Comparison of ENCODE assay signal across 23 mouse cellular contexts in the genomic region with DNA sequence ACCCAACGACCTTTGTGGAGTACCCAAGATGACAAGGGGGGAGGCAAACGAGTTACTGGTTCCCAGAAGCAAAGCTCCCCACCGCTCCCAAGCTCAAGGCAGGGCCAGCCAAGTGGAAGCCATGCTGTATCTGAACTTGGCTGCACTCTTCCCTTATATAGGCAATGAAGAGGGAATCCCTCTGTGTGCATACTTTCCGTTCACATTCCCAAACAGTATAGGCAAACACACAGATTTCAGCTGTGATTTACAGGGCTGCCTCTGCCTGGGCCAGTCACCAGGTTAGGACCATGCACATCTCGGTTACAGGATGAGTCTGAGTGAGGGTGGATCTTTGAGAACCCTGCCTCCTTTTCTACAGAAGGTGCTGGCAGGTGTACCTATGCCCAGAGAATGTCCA.
DNase-seq lines count a peak whose midpoint lies in the region; ATAC-seq and TF ChIP-seq lines count a peak whose summit lies in the region.
"Had no signal": no experiment of that assay in that cellular context is flagged by ENCODE, and none has a peak within 500 bp of the region (broad histone marks: within the 10 kb centered on the region; RNA-seq: fewer than 3 reads in every experiment).

No protein-coding gene starts in this region.

- no peak for TF ChIP-seq CTCF in forebrain, postnatal 0 days (IDR thresholded peaks at IDR 0.05; ENCODE audit: low read depth)

- H3K9me3 ChIP-seq in forebrain, embryonic 10.5 days: no peaks in the 10 kb centered on the region
- no peaks in the 10 kb centered on the region for H3K9me3 ChIP-seq in forebrain, postnatal 0 days (ENCODE audit: low read length)
- no peaks in the 10 kb centered on the region for H3K9me3 ChIP-seq in heart, embryonic 14.5 days (ENCODE audit: control insufficient read depth, low read length)
- no peaks in the 10 kb centered on the region for H3K9me3 ChIP-seq in liver, embryonic 16.5 days (replicated peaks; ENCODE audit: control insufficient read depth, low read length)
- H3K9me3 ChIP-seq in intestine, embryonic 16.5 days (ENCODE audit: control insufficient read depth, low read length): no peaks in the 10 kb centered on the region
- H3K9me3 ChIP-seq: embryonic facial prominence, embryonic 13.5 days; hindbrain, embryonic 15.5 days; liver, embryonic 12.5 days; neural tube, embryonic 15.5 days had no signal

- no peak for ATAC-seq in forebrain, postnatal 0 days
- no peak for ATAC-seq in heart, embryonic 14.5 days (ENCODE audit: insufficient number of reproducible peaks, insufficient read depth, low FRiP score, low read depth)
- ATAC-seq in liver, embryonic 16.5 days (ENCODE audit: low read depth): peak; percentile 28; the same call in 1 of the 2 replicates
- ATAC-seq in intestine, embryonic 16.5 days: peak; percentile 51
- ATAC-seq: liver, embryonic 12.5 days; midbrain, embryonic 16.5 days; Patski had no signal

- DNase-seq in forebrain, embryonic 10.5 days (ENCODE audit: extremely low spot score, low spot score): no peak
- DNase-seq in forebrain, postnatal 0 days: no peak
- no peak for DNase-seq in heart, adult 8-10 months (ENCODE audit: low spot score)
- DNase-seq in liver: no peak
- no peak for DNase-seq in cerebellum, postnatal 14 days
- DNase-seq: adrenal gland, adult 8-10 months; cerebellum, adult 9-10 months; kidney, adult 9 months; kidney, postnatal 36 days; layer of hippocampus, adult 9-11 months; left cerebral cortex, postnatal 4 days; lung, postnatal 4 days; spleen, adult 18-20 months had no signal

- H3K9ac ChIP-seq in forebrain, postnatal 0 days: no peak overlapping the region
- H3K9ac ChIP-seq in heart, embryonic 14.5 days (ENCODE audit: low read length): peak overlapping the region; percentile 52; the same call in 1 of the 2 replicates
- no peak overlapping the region for H3K9ac ChIP-seq in liver, embryonic 16.5 days (ENCODE audit: low read depth, low read length)
- no peak overlapping the region for H3K9ac ChIP-seq in intestine, embryonic 16.5 days (ENCODE audit: low read depth, low read length)
- H3K9ac ChIP-seq: embryonic facial prominence, embryonic 13.5 days; hindbrain, embryonic 15.5 days; liver, embryonic 12.5 days; neural tube, embryonic 15.5 days had no signal

- 0 out of 2 replicates have a peak overlapping the region, but pooled peaks have one; percentile 9 for H3K27ac ChIP-seq in forebrain, embryonic 10.5 days
- no peak overlapping the region for H3K27ac ChIP-seq in forebrain, postnatal 0 days (ENCODE audit: low read depth, low read length)
- H3K27ac ChIP-seq in heart, embryonic 14.5 days (replicated peaks in 1 of 2; ENCODE audit: control insufficient read depth in 1 of 2, insufficient read depth in 1 of 2, low read depth in 2 of 2, low read length in 2 of 2): peak overlapping the region; percentile 98
- H3K27ac ChIP-seq in liver, embryonic 16.5 days (ENCODE audit: low read length): no peak overlapping the region
- H3K27ac ChIP-seq in intestine, embryonic 16.5 days (ENCODE audit: low read length): peak overlapping the region; percentile 59
- H3K27ac ChIP-seq: embryonic facial prominence, embryonic 13.5 days; hindbrain, embryonic 15.5 days; left cerebral cortex, adult 2 months; liver, embryonic 12.5 days; neural tube, embryonic 15.5 days had no signal

- no peak overlapping the region for H3K4me3 ChIP-seq in forebrain, embryonic 10.5 days
- H3K4me3 ChIP-seq in forebrain, postnatal 0 days (ENCODE audit: low read depth, low read length): no peak overlapping the region
- no peak overlapping the region for H3K4me3 ChIP-seq in heart, embryonic 14.5 days (ENCODE audit: control insufficient read depth in 1 of 2, insufficient read depth in 1 of 2, low read depth in 1 of 2, low read length in 2 of 2)
- H3K4me3 ChIP-seq in liver, embryonic 16.5 days (ENCODE audit: low read depth, low read length): no peak overlapping the region
- no peak overlapping the region for H3K4me3 ChIP-seq in intestine, embryonic 16.5 days (ENCODE audit: low read length)
- H3K4me3 ChIP-seq: embryonic facial prominence, embryonic 13.5 days; hindbrain, embryonic 15.5 days; left cerebral cortex, adult 2 months; liver, embryonic 12.5 days; neural tube, embryonic 15.5 days had no signal

- H3K4me2 ChIP-seq in forebrain, postnatal 0 days (ENCODE audit: low read depth): no peak overlapping the region
- peak overlapping the region; percentile 83; the same call in 1 of the 2 replicates for H3K4me2 ChIP-seq in heart, embryonic 14.5 days (ENCODE audit: low read length)
- no peak overlapping the region for H3K4me2 ChIP-seq in liver, embryonic 16.5 days (ENCODE audit: low read depth, low read length)
- no peak overlapping the region for H3K4me2 ChIP-seq in intestine, embryonic 16.5 days (ENCODE audit: low read depth, low read length)
- H3K4me2 ChIP-seq: embryonic facial prominence, embryonic 13.5 days; hindbrain, embryonic 15.5 days; neural tube, embryonic 15.5 days had no signal

- peaks cover 68% of the 10 kb centered on the region for H3K4me1 ChIP-seq in forebrain, embryonic 10.5 days
- H3K4me1 ChIP-seq in forebrain, postnatal 0 days (ENCODE audit: insufficient read depth): peaks cover 7% of the 10 kb centered on the region
- H3K4me1 ChIP-seq in heart, embryonic 14.5 days (ENCODE audit: control insufficient read depth in 2 of 2, insufficient read depth in 2 of 2, low read length in 2 of 2): peaks cover 28 to 68% of the 10 kb centered on the region in 2 experiments
- H3K4me1 ChIP-seq in liver, embryonic 16.5 days (ENCODE audit: control insufficient read depth, low read depth, low read length): peaks cover 17% of the 10 kb centered on the region
- H3K4me1 ChIP-seq in intestine, embryonic 16.5 days (ENCODE audit: control insufficient read depth, insufficient read depth, low read length): peaks cover 33% of the 10 kb centered on the region

- peaks cover 7% of the 10 kb centered on the region; the same call in 1 of the 2 replicates for H3K27me3 ChIP-seq in forebrain, embryonic 10.5 days (ENCODE audit: poor library complexity, severe bottlenecking)
- H3K27me3 ChIP-seq in forebrain, postnatal 0 days (ENCODE audit: insufficient read depth, low read length): no peaks in the 10 kb centered on the region
- no peaks in the 10 kb centered on the region for H3K27me3 ChIP-seq in heart, embryonic 14.5 days (ENCODE audit: control insufficient read depth, insufficient read depth, low read length)
- no peaks in the 10 kb centered on the region for H3K27me3 ChIP-seq in liver, embryonic 16.5 days (ENCODE audit: control insufficient read depth, insufficient read depth, low read depth, low read length)
- H3K27me3 ChIP-seq in intestine, embryonic 16.5 days (replicated peaks; ENCODE audit: control insufficient read depth, insufficient read depth, low read length): no peaks in the 10 kb centered on the region
- H3K27me3 ChIP-seq: liver, embryonic 12.5 days; Patski had no signal

- 69% methylated on average over 5 of the region's 5 CpGs for WGBS in forebrain, embryonic 10.5 days
- WGBS in forebrain, postnatal 0 days: 58% methylated on average over 5 of the region's 5 CpGs
- 34% methylated on average over 5 of the region's 5 CpGs for WGBS in heart, embryonic 14.5 days
- 63% methylated on average over 5 of the region's 5 CpGs for WGBS in liver, embryonic 16.5 days (ENCODE audit: insufficient replicate concordance)
- 29% methylated on average over 5 of the region's 5 CpGs for WGBS in intestine, embryonic 16.5 days

- H3K36me3 ChIP-seq in forebrain, embryonic 10.5 days (replicated peaks): no peaks in the 10 kb centered on the region
- no peaks in the 10 kb centered on the region for H3K36me3 ChIP-seq in forebrain, postnatal 0 days (ENCODE audit: insufficient read depth)
- H3K36me3 ChIP-seq in heart, embryonic 14.5 days (ENCODE audit: control insufficient read depth, insufficient read depth, low read length): no peaks in the 10 kb centered on the region
- H3K36me3 ChIP-seq in liver, embryonic 16.5 days (ENCODE audit: control insufficient read depth, insufficient read depth): no peaks in the 10 kb centered on the region
- H3K36me3 ChIP-seq in intestine, embryonic 16.5 days (ENCODE audit: control insufficient read depth, insufficient read depth, low read length): no peaks in the 10 kb centered on the region
- H3K36me3 ChIP-seq: embryonic facial prominence, embryonic 13.5 days; hindbrain, embryonic 15.5 days; liver, embryonic 12.5 days; neural tube, embryonic 15.5 days had no signal

Comparison
In these comparisons a context has a peak if more than half of its experiments do, and no peak if none do; other contexts are left out.
1. H3K27ac ChIP-seq: peak in forebrain, embryonic 10.5 days (single experiment), heart, embryonic 14.5 days (2 of 2) and intestine, embryonic 16.5 days (single experiment); none in forebrain, postnatal 0 days (single experiment) and liver, embryonic 16.5 days (single experiment).
2. ATAC-seq: peak in liver, embryonic 16.5 days (single experiment) and intestine, embryonic 16.5 days (single experiment); none in forebrain, postnatal 0 days (single experiment) and heart, embryonic 14.5 days (single experiment).